Mouse (Mus musculus): ENCODE results near the gene Atxn2. TPM values are rescaled to one million over a fixed set of nuclear protein-coding genes. Genes with fewer than 3 reads are reported as not detected.
"Not testable (repeated sequence)": the region's sequence is repeated elsewhere in the genome, so short reads cannot be mapped to it uniquely, and the experiment has no call there.

The Atxn2 gene
- polyA plus RNA-seq, 1 experiment from 2014 or later, result 100 TPM

DNA sequence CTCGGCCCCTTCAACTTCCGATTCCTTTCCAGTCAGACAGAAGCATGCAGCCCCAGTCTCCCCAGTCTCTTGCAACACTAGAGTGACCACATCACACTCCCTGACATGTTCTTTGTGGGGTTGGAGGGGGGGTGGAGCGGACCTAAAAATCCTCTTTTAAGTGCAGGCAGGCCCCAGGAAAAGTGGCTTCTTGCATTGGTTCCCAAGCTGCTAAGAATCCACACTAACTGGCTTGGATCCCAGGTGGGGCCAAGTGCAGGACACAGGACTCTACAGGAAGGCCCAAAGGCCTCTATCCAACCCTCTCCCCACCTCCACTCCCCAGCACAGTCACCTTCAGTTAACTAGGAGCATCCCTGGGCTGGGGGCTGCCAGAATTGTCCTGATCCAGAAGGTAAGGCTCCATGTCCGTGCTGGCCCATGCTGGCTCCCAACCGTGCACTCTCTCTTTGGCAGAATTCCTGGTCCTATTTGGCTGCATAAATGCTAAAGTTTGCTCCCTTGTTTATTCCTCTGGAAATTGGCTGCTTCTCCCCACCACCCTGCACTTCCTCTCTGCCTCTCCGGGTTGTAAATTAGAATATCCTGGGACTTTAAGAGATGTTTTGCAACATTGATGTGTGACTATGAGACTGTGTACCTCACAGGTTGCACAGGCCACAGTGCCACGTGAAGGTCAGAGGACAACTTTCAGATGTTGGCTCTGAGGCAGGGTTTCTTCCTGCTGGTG, 20.5 kb upstream of the Atxn2 start:
- 81% methylated on average over 7 of the region's 7 CpGs for WGBS
- Histone ChIP-seq H3K9me3 (replicated peaks) (no peaks in the 10 kb centered on the region), H3K9ac (replicated peaks) (no peak overlapping the region), H3K4me1 (peaks cover 4% of the 10 kb centered on the region; the same call in 1 of the 2 replicates), H3K27ac (replicated peaks) (peak overlapping the region; percentile 19; the same call in 1 of the 2 replicates), H3K4me2 (no peak overlapping the region), H3K4me3 (replicated peaks) (no peak overlapping the region), H3K36me3 (peaks cover 21% of the 10 kb centered on the region), H3K27me3 (replicated peaks) (no peaks in the 10 kb centered on the region)
- no peak for ATAC-seq (ENCODE audit: low FRiP score)

DNA sequence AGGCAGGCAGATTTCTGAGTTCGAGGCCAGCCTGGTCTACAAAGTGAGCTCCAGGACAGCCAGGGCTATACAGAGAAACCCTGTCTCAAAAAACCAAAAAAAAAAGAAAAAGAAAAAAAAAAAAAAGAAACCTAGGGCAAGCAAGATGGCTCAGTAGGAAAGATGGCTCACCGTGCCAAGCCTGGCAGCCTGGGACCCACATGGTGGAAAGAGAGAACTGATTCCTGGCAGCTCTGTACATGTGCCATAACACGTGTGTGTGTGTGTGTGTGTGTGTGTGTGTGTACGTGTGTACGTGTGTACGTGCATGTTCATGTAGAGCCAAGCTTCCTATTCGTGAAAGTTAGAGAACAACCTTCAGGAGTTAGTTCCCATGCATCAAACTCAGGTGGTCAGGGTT, 19.7 kb upstream of the Atxn2 start:
- not testable (repeated sequence) for H3K9ac ChIP-seq (replicated peaks); H3K4me2 ChIP-seq; H3K27ac ChIP-seq (replicated peaks); H3K9me3 ChIP-seq (replicated peaks); ATAC-seq (ENCODE audit: low FRiP score); H3K27me3 ChIP-seq (replicated peaks); H3K4me1 ChIP-seq; H3K4me3 ChIP-seq (replicated peaks)
- peaks cover 13% of the 10 kb centered on the region for H3K36me3 ChIP-seq
- WGBS, result 90% methylated on average over 7 of the region's 7 CpGs

DNA sequence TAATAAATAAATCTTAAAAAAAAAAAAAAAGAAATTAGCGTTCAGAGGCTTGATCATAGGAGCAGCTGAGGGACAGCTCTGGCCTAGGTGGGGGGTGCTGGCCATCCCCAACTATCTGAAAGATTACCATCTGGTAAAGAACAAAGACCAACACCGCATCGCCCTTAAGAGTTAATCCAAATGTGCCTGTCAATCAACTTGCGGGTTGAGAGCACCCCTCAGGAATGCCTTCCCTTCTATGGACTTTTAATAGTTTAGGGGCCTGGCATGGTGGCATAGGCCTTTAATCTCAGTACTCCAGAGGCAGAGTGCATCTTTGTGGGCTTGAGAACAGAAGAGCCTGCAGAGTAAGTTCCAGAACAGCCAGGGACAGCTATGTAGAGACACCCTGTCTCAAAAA, 18.2 kb upstream of the Atxn2 start:
- no peak for ATAC-seq (ENCODE audit: low FRiP score)
- Histone ChIP-seq H3K4me2 (no peak overlapping the region), H3K4me1 (peaks cover 4% of the 10 kb centered on the region; the same call in 1 of the 2 replicates), H3K4me3 (replicated peaks) (no peak overlapping the region), H3K9me3 (replicated peaks) (no peaks in the 10 kb centered on the region), H3K27ac (replicated peaks) (no peak overlapping the region), H3K36me3 (no peaks in the 10 kb centered on the region), H3K27me3 (replicated peaks) (no peaks in the 10 kb centered on the region), H3K9ac (replicated peaks) (no peak overlapping the region)
- WGBS, result 85% methylated on average over 4 of the region's 4 CpGs

GRCm38 (mm10) chr5:121696761-121697160, 14.4 kb upstream of the Atxn2 start:
- WGBS, result 48% methylated on average over 6 of the region's 6 CpGs
- Histone ChIP-seq H3K9ac (replicated peaks) (no peak overlapping the region), H3K4me1 (no peaks in the 10 kb centered on the region), H3K9me3 (replicated peaks) (no peaks in the 10 kb centered on the region), H3K4me3 (replicated peaks) (no peak overlapping the region), H3K36me3 (no peaks in the 10 kb centered on the region), H3K27me3 (replicated peaks) (no peaks in the 10 kb centered on the region), H3K4me2 (no peak overlapping the region), H3K27ac (replicated peaks) (no peak overlapping the region)
- ATAC-seq (ENCODE audit: low FRiP score), result no peak

- no peak overlapping the region for H3K27ac ChIP-seq (replicated peaks)
- H3K9ac ChIP-seq (replicated peaks), result no peak overlapping the region
- H3K4me3 ChIP-seq (replicated peaks), result no peak overlapping the region
- no peaks in the 10 kb centered on the region for H3K36me3 ChIP-seq
- WGBS, result 72% methylated on average over 5 of the region's 5 CpGs
- no peaks in the 10 kb centered on the region for H3K27me3 ChIP-seq (replicated peaks)
- ATAC-seq (ENCODE audit: low FRiP score), result no peak
- no peak overlapping the region for H3K4me2 ChIP-seq
- peaks cover 6% of the 10 kb centered on the region for H3K4me1 ChIP-seq
- no peaks in the 10 kb centered on the region for H3K9me3 ChIP-seq (replicated peaks)
These were observed 11.2 kb upstream of the Atxn2 start for GRCm38 (mm10) chr5:121699891-121700290.

DNA sequence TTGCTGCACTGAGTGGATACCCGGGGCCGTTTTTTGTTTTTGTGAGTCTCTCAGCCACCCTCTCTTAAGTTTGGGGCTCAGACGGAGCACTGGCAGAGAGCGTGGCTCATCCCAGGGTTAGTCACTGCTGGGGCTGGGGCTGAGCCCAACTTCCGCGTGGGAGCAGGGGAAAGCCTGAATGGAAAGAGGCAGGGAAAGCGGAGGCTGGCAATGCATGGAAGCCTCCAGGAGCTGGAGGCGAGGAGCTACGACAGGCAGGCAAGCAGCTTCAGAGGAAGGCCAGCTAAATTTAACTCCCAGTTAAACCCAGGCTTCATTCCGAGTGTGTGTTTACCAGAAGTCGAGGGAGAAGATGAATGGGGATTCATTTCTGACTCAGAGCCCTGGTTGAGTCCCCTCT, 10.6 kb upstream of the Atxn2 start:
- H3K9me3 ChIP-seq (replicated peaks), result no peaks in the 10 kb centered on the region
- no peaks in the 10 kb centered on the region for H3K36me3 ChIP-seq
- WGBS, result 39% methylated on average over 11 of the region's 11 CpGs
- no peak overlapping the region for H3K9ac ChIP-seq (replicated peaks)
- H3K27ac ChIP-seq (replicated peaks), result no peak overlapping the region
- no peak overlapping the region for H3K4me2 ChIP-seq
- H3K4me1 ChIP-seq, result peaks cover 8% of the 10 kb centered on the region
- no peak overlapping the region for H3K4me3 ChIP-seq (replicated peaks)
- ATAC-seq (ENCODE audit: low FRiP score), result no peak
- H3K27me3 ChIP-seq (replicated peaks), result no peaks in the 10 kb centered on the region

DNA sequence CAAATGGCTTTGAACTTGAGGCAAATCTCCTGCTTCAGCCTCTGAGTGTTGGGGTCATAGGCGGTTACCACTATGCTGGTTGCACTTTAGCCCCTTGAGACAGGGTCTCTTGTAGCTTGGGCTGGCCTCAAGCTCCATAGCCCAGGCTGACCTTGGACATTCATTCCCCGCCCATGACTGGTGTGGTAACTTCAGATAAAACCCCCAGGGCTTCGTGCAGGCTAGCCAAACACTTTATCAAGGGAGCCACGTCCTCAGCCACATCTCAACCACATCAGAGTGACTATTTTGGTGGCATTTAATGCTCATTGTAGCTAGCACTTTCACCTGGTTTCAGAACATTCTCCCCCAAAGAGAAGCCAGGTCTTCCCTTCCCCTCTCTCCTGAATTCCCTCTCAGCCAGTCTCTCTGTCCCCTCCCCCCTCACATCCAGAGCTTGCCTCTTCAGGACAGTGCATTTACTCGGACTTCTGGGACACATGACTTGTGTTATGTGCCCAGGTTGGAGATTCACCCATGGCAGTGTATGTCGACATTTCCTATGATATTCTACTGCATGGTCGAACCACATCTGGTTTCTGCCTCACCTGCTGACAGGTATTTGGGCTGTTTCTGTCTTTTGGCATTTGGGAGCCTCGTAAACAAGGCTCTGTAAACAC, 9.9 kb upstream of the Atxn2 start:
- Histone ChIP-seq H3K9me3 (replicated peaks) (no peaks in the 10 kb centered on the region), H3K27me3 (replicated peaks) (no peaks in the 10 kb centered on the region), H3K27ac (replicated peaks) (no peak overlapping the region), H3K9ac (replicated peaks) (no peak overlapping the region), H3K4me2 (no peak overlapping the region), H3K36me3 (no peaks in the 10 kb centered on the region), H3K4me1 (peaks cover 8% of the 10 kb centered on the region), H3K4me3 (replicated peaks) (no peak overlapping the region)
- no peak for ATAC-seq (ENCODE audit: low FRiP score)
- 65% methylated on average over 8 of the region's 8 CpGs for WGBS

DNA sequence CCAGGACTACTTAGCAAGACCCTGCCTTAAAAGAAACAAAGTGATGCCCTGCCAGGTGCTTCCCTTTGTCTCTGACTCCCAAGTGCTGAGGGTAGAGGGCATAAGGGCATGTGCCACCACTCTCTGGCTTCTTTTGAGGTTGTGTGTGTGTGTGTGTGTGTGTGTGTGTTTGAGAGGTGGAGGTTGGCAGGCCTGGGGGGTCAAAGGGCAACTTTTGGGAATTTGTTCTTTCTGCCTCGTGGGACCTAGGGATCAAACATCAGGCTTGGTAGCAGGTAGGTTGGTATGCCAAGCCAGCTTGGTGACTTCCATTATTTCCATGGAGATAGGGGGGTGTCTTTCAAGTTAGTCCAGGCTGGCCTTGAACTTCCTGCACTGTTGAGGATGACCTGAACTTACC, 7.8 kb upstream of the Atxn2 start:
- no peak overlapping the region for H3K4me3 ChIP-seq (replicated peaks)
- no peaks in the 10 kb centered on the region for H3K27me3 ChIP-seq (replicated peaks)
- H3K9ac ChIP-seq (replicated peaks), result no peak overlapping the region
- no peak overlapping the region for H3K4me2 ChIP-seq
- 80% methylated on average over 1 of the region's 1 CpGs for WGBS
- no peak overlapping the region for H3K27ac ChIP-seq (replicated peaks)
- no peaks in the 10 kb centered on the region for H3K36me3 ChIP-seq
- no peak for ATAC-seq (ENCODE audit: low FRiP score)
- peaks cover 8% of the 10 kb centered on the region for H3K4me1 ChIP-seq
- no peaks in the 10 kb centered on the region for H3K9me3 ChIP-seq (replicated peaks)

DNA sequence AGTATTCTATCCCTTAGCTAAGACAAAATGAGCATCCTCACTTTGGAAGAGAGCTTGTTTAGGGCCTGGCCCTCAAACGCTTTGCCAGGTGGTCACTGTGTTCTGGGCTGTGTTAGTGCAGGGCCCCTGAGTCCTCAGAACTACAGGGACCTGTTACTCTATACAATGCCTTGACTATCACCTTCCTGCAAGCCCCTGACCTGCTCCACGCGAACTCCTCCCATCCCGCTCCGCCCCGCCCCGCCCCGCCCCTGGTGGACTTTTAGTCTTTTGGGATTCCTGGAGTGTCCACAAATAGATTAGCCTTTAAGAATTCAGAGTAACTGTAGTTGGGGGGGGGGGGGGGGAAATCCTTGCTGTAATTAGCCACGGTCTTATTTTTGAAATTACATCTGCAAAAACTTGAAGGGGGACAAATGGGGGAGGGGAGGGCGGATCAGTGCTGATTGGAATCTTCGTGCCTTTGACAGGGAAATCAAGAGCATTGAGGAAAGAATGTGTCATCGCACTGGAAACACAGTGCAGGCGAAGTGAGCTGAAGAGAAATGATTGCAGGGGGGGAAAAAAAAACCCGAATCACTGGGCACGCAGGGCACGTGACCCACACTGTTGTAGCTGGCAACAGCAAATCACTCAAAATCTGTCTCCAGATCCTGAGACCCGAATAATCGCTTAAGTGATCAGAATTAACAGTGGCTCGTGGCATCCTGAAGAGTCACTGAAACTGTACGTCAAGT, 6.5 kb upstream of the Atxn2 start:
- Histone ChIP-seq H3K9ac (replicated peaks) (no peak overlapping the region), H3K4me2 (peak overlapping the region; percentile 53), H3K36me3 (no peaks in the 10 kb centered on the region), H3K9me3 (replicated peaks) (no peaks in the 10 kb centered on the region), H3K4me3 (replicated peaks) (peak overlapping the region; percentile 21), H3K27me3 (replicated peaks) (no peaks in the 10 kb centered on the region), H3K4me1 (peaks cover 8% of the 10 kb centered on the region), H3K27ac (replicated peaks) (no peak overlapping the region)
- no peak for ATAC-seq (ENCODE audit: low FRiP score)
- 7% methylated on average over 20 of the region's 20 CpGs for WGBS

GRCm38 (mm10) chr5:121710402-121710801, 735 bp upstream of the Atxn2 start:
- 48% methylated on average over 2 of the region's 2 CpGs for WGBS
- no peak for ATAC-seq (ENCODE audit: low FRiP score)
- peak overlapping the region; percentile 91 for H3K4me3 ChIP-seq (replicated peaks)
- H3K4me1 ChIP-seq, result peaks cover 32% of the 10 kb centered on the region
- H3K36me3 ChIP-seq, result no peaks in the 10 kb centered on the region
- no peak overlapping the region for H3K9ac ChIP-seq (replicated peaks)
- no peaks in the 10 kb centered on the region for H3K27me3 ChIP-seq (replicated peaks)
- peak overlapping the region; percentile 90 for H3K4me2 ChIP-seq
- H3K27ac ChIP-seq (replicated peaks), result no peak overlapping the region
- H3K9me3 ChIP-seq (replicated peaks), result no peaks in the 10 kb centered on the region

- no peak for ATAC-seq (ENCODE audit: low FRiP score)
- peaks cover 36% of the 10 kb centered on the region for H3K4me1 ChIP-seq
- peak overlapping the region; percentile 91 for H3K4me3 ChIP-seq (replicated peaks)
- no peaks in the 10 kb centered on the region for H3K9me3 ChIP-seq (replicated peaks)
- H3K9ac ChIP-seq (replicated peaks), result peak overlapping the region; percentile 97
- 1% methylated on average over 12 of the region's 12 CpGs for WGBS
- no peaks in the 10 kb centered on the region for H3K27me3 ChIP-seq (replicated peaks)
- peak overlapping the region; percentile 98 for H3K27ac ChIP-seq (replicated peaks)
- peak overlapping the region; percentile 90 for H3K4me2 ChIP-seq
- no peaks in the 10 kb centered on the region for H3K36me3 ChIP-seq
These were observed 325 bp upstream of the Atxn2 start for GRCm38 (mm10) chr5:121710851-121711173.

DNA sequence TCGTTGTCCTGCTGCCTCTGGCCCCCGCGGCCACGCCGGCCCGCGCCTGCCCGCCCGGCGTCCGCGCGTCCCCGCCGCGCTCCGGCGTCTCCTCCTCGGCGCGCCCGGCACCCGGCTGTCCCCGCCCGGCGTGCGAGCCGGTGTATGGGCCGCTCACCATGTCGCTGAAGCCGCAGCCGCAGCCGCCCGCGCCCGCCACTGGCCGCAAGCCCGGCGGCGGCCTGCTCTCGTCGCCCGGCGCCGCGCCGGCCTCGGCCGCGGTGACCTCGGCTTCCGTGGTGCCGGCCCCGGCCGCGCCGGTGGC, 743 bp downstream of the Atxn2 start:
- Histone ChIP-seq H3K9me3 (replicated peaks) (no peaks in the 10 kb centered on the region), H3K36me3 (no peaks in the 10 kb centered on the region), H3K27me3 (replicated peaks) (no peaks in the 10 kb centered on the region), H3K4me3 (replicated peaks) (peak overlapping the region; percentile 91), H3K4me1 (peaks cover 46% of the 10 kb centered on the region), H3K27ac (replicated peaks) (peak overlapping the region; percentile 98), H3K9ac (replicated peaks) (peak overlapping the region; percentile 97), H3K4me2 (peak overlapping the region; percentile 90)
- ATAC-seq (ENCODE audit: low FRiP score), result peak; percentile 70
- under 1% methylated on average over 49 of the region's 57 CpGs for WGBS
